In genomic region chr1:130894468-130894867, GRCm38 (mm10) we compare ENCODE assay signal across 22 mouse cellular contexts. TPM values are rescaled to one million over a fixed set of nuclear protein-coding genes. Genes with fewer than 3 reads are reported as not detected.
"Had no signal": no experiment of that assay in that cellular context is flagged by ENCODE, and none has a peak within 500 bp of the region (broad histone marks: within the 10 kb centered on the region; RNA-seq: fewer than 3 reads in every experiment).

No protein-coding gene starts in this region.

- H3K36me3 ChIP-seq: liver, embryonic 15.5 days; lung, embryonic 15.5 days; neural tube, embryonic 12.5 days; stomach, embryonic 15.5 days had no signal

- H3K4me2 ChIP-seq: liver, embryonic 15.5 days; lung, embryonic 15.5 days; neural tube, embryonic 12.5 days; stomach, embryonic 15.5 days had no signal

- H3K27me3 ChIP-seq: liver, embryonic 15.5 days; lung, embryonic 15.5 days; neural tube, embryonic 12.5 days; stomach, embryonic 15.5 days had no signal

- ATAC-seq: liver, postnatal 0 days; lung, postnatal 0 days had no signal

- H3K4me3 ChIP-seq: liver, embryonic 15.5 days; lung, embryonic 15.5 days; megakaryocyte, embryonic 14.5 days; neural tube, embryonic 12.5 days; stomach, embryonic 15.5 days had no signal

- H3K4me1 ChIP-seq: liver, embryonic 15.5 days; lung, embryonic 15.5 days; megakaryocyte, embryonic 14.5 days; neural tube, embryonic 12.5 days; stomach, embryonic 15.5 days had no signal

- H3K9me3 ChIP-seq: liver, embryonic 15.5 days; lung, embryonic 15.5 days; neural tube, embryonic 12.5 days; stomach, embryonic 15.5 days had no signal

- DNase-seq: liver, postnatal 0 days; lung, adult 2 months; lung, postnatal 14 days; lung, postnatal 36 days; midbrain, embryonic 14.5 days; right cerebral cortex, postnatal 14 days; thymus, adult 2 months; thymus, postnatal 25 days; thymus, postnatal 4 days had no signal

- H3K27ac ChIP-seq: liver, embryonic 15.5 days; lung, embryonic 15.5 days; macrophage; neural tube, embryonic 12.5 days; stomach, embryonic 15.5 days; stomach, postnatal 0 days had no signal

- H3K9ac ChIP-seq: liver, embryonic 15.5 days; liver, postnatal 0 days; lung, embryonic 15.5 days; neural tube, embryonic 12.5 days; stomach, embryonic 15.5 days had no signal

RNA-seq across cellular contexts. Expression of gene Il24, which starts 7.2 kb away (rescaled TPM):
- polyA plus RNA-seq: liver, embryonic 15.5 days; liver, postnatal 0 days; lung, adult 2 months; lung, embryonic 15.5 days; lung, postnatal 0 days; macrophage; midbrain, embryonic 14.5 days; midbrain, postnatal 0 days; neural tube, embryonic 12.5 days; neural tube, embryonic 14.5 days; spleen, adult 2 months; stomach, embryonic 15.5 days; stomach, postnatal 0 days; testis, adult 2 months; urinary bladder, adult 2 months had no signal

RNA-seq across cellular contexts. Expression of gene Il20, which starts 16.8 kb away (rescaled TPM):
- polyA plus RNA-seq: liver, embryonic 15.5 days; liver, postnatal 0 days; lung, adult 2 months; lung, embryonic 15.5 days; lung, postnatal 0 days; macrophage; midbrain, embryonic 14.5 days; midbrain, postnatal 0 days; neural tube, embryonic 12.5 days; neural tube, embryonic 14.5 days; spleen, adult 2 months; stomach, embryonic 15.5 days; stomach, postnatal 0 days; testis, adult 2 months; thymus, adult 2 months; urinary bladder, adult 2 months had no signal

RNA-seq across cellular contexts. Expression of gene Fcmr, which starts 29.0 kb away (rescaled TPM):
- polyA plus RNA-seq: liver, embryonic 15.5 days; lung, embryonic 15.5 days; midbrain, embryonic 14.5 days; neural tube, embryonic 12.5 days; stomach, postnatal 0 days had no signal

RNA-seq across cellular contexts. Expression of gene Il19, which starts 45.4 kb away (rescaled TPM):
- polyA plus RNA-seq: liver, embryonic 15.5 days; liver, postnatal 0 days; lung, adult 2 months; lung, embryonic 15.5 days; lung, postnatal 0 days; macrophage; midbrain, embryonic 14.5 days; midbrain, postnatal 0 days; neural tube, embryonic 12.5 days; neural tube, embryonic 14.5 days; spleen, adult 2 months; stomach, embryonic 15.5 days; stomach, postnatal 0 days; testis, adult 2 months; thymus, adult 2 months; urinary bladder, adult 2 months had no signal
